Mouse (Mus musculus) thymus, postnatal 36 days (tissue): Measurements from ENCODE around the gene Nxf7.
"Not testable (repeated sequence)": the region's sequence is repeated elsewhere in the genome, so short reads cannot be mapped to it uniquely, and the experiment has no call there.

Source experiments
- DNase-seq, 2 experiments: peaks; one replicate each; pipeline ENCODE4 v3.0.0; 2022; ENCODE audit warnings: mixed read lengths in 2 of 2

The Nxf7 gene

GRCm38 (mm10) chrX:135598677-135599076 is at the start of gene Nxf7:
TSS of gene Nxf7 (minus strand) at chrX:135598777.
- no peak for DNase-seq

- no peak for DNase-seq
Measured at GRCm38 (mm10) chrX:135627605-135628004, 29.0 kb upstream of the Nxf7 start, which contains the start of gene Prame. TSS of gene Prame (minus strand) at chrX:135627705.

GRCm38 (mm10) chrX:135601298-135602029 is 2.9 kb upstream of the Nxf7 start:
- peak; percentile 10 to 13 for DNase-seq

GRCm38 (mm10) chrX:135598096-135598495 is 481 bp downstream of the Nxf7 start:
- no peak for DNase-seq

- no peak for DNase-seq
Measured at GRCm38 (mm10) chrX:135576412-135576811, 22.2 kb downstream of the Nxf7 start.

GRCm38 (mm10) chrX:135574958-135575628 is 23.5 kb downstream of the Nxf7 start:
- DNase-seq, result not testable (repeated sequence)

- peak in 1 of 2 experiments; percentile 10 for DNase-seq
Measured at GRCm38 (mm10) chrX:135574261-135574957, 24.2 kb downstream of the Nxf7 start.

- peak; percentile 27 to 48 for DNase-seq
Measured at GRCm38 (mm10) chrX:135569467-135569866, 29.1 kb downstream of the Nxf7 start.

- peak; percentile 24 to 46 for DNase-seq
Measured at GRCm38 (mm10) chrX:135564934-135565333, 33.6 kb downstream of the Nxf7 start.

- no peak for DNase-seq
Measured at GRCm38 (mm10) chrX:135562841-135563240, 35.7 kb downstream of the Nxf7 start.

GRCm38 (mm10) chrX:135561693-135562092 is 36.9 kb downstream of the Nxf7 start:
- not testable (repeated sequence) for DNase-seq

GRCm38 (mm10) chrX:135560933-135561332 is 37.6 kb downstream of the Nxf7 start:
- DNase-seq, result peak; percentile 54 to 67

- DNase-seq, result peak; percentile 21 to 23
Measured at GRCm38 (mm10) chrX:135559665-135560064, 38.9 kb downstream of the Nxf7 start.
